Mouse (Mus musculus): ENCODE measurements around the gene Zfp787. TPM values are rescaled to one million over a fixed set of nuclear protein-coding genes. Genes with fewer than 3 reads are reported as not detected.
"Not testable (repeated sequence)": the region's sequence is repeated elsewhere in the genome, so short reads cannot be mapped to it uniquely, and the experiment has no call there.

The Zfp787 gene
- polyA plus RNA-seq, 1 experiment from 2014 or later, result 11.6 TPM

- WGBS (ENCODE audit: missing documents), result 63% methylated on average over 1 of the region's 1 CpGs
- H3K27ac ChIP-seq; H3K4me3 ChIP-seq (ENCODE audit: inconsistent target); H3K36me3 ChIP-seq (ENCODE audit: inconsistent target); H3K79me2 ChIP-seq (ENCODE audit: inconsistent target): not testable (repeated sequence)
These were observed 34.7 kb downstream of the Zfp787 start for GRCm38 (mm10) chr7:6121128-6121527.

GRCm38 (mm10) chr7:6120104-6120503 is 35.7 kb downstream of the Zfp787 start:
- H3K4me3 ChIP-seq (ENCODE audit: inconsistent target); H3K79me2 ChIP-seq (ENCODE audit: inconsistent target); H3K27ac ChIP-seq; H3K36me3 ChIP-seq (ENCODE audit: inconsistent target): not testable (repeated sequence)
- 83% methylated on average over 2 of the region's 2 CpGs for WGBS (ENCODE audit: missing documents)

GRCm38 (mm10) chr7:6119501-6119900 is 36.3 kb downstream of the Zfp787 start:
- WGBS (ENCODE audit: missing documents), result 76% methylated on average over 3 of the region's 3 CpGs
- Histone ChIP-seq H3K36me3 (ENCODE audit: inconsistent target) (no peaks in the 10 kb centered on the region), H3K4me3 (ENCODE audit: inconsistent target) (no peak overlapping the region)

More at GRCm38 (mm10) chr7:6119501-6119900, 36.3 kb downstream of the Zfp787 start:
- H3K27ac ChIP-seq, result no peak overlapping the region
- no peaks in the 10 kb centered on the region for H3K79me2 ChIP-seq (ENCODE audit: inconsistent target)

Other genes with a start within 250 kb of the Zfp787 start
- not detected in 3 replicates for gene Vmn1r65, start 145.0 kb downstream of the Zfp787 start, polyA plus RNA-seq (2018)
- not detected in 3 replicates for gene Nlrp4c, start 110.8 kb downstream of the Zfp787 start, polyA plus RNA-seq (2018)
- 5.2 to 17.1 TPM (median 13.0 TPM) in 3 replicates for gene Zfp444, start 16.2 kb upstream of the Zfp787 start, polyA plus RNA-seq (2018)
- not detected in 3 replicates for gene Galp, start 41.1 kb upstream of the Zfp787 start, polyA plus RNA-seq (2018)
- not detected in 3 replicates for gene Zscan5b, start 66.3 kb upstream of the Zfp787 start, polyA plus RNA-seq (2018)
- gene Epp13, start 96.7 kb upstream of the Zfp787 start, polyA plus RNA-seq (2018), result not detected in 3 replicates
- gene Zfp667, start 130.6 kb upstream of the Zfp787 start, polyA plus RNA-seq (2018), result 1.4 to 1.9 TPM (median 1.7 TPM) in 3 replicates
- 1.3 to 3.0 TPM (median 1.3 TPM) in 3 replicates for gene Zfp583, start 175.3 kb upstream of the Zfp787 start, polyA plus RNA-seq (2018)
- gene Gm3854, start 187.8 kb upstream of the Zfp787 start, polyA plus RNA-seq (2018), result 0.07 TPM in 1 of 3 replicates, not detected in the others
- gene Zfp78, start 207.3 kb upstream of the Zfp787 start, polyA plus RNA-seq (2018), result 1.2 to 3.1 TPM (median 1.7 TPM) in 3 replicates
- 6.1 to 7.1 TPM (median 6.9 TPM) in 3 replicates for gene Zfp28, start 227.3 kb upstream of the Zfp787 start, polyA plus RNA-seq (2018)
- gene Smim17, start 242.7 kb upstream of the Zfp787 start, polyA plus RNA-seq (2018), result not detected in 3 replicates

All from macrophage (primary cell).